Mouse (Mus musculus) Patski (cell line): ENCODE measurements around the gene Usp8. TPM values are rescaled to one million over a fixed set of nuclear protein-coding genes. Genes with fewer than 3 reads are reported as not detected.
A peak's percentile ranks its signal among the peaks of the same experiment; 100 is the strongest.

Experiments
- ATAC-seq: fragments of 100-300 bp; one replicate; pipeline ENCODE4 v1.8.0; 2021
- CTCF ChIA-PET: fragments of 350-600 bp; sonication (Branson Sonifier 250); formaldehyde crosslinking; loops from one replicate; lab custom pipeline; 2022; ENCODE audit warnings: inconsistent platforms; lab: Charles Lee
- POLR2A ChIA-PET: fragments of 350-600 bp; sonication (Branson Sonifier 250); formaldehyde crosslinking; loops from one replicate; lab custom pipeline; 2022; ENCODE audit warnings: antibody characterized with exemption, inconsistent platforms; lab: Charles Lee
- DNase-seq: peaks from one replicate; pipeline ENCODE4 v3.0.0-alpha.2; 2011; ENCODE audit warnings: low read depth, low spot score
- H3K27me3 ChIP-seq: fragments of 371-371 bp; one replicate; pipeline ENCODE4 v1.5.1; 2021
- CTCF ChIP-seq: fragments of 100-300 bp; IDR thresholded peaks from one replicate; pipeline ENCODE4 v1.5.1; 2021
- in situ Hi-C: fragments of 300-500 bp; cut with MboI; formaldehyde crosslinking; loops from 3 replicates; pipeline ENCODE4 v1.11.1; 2018; ENCODE audit warnings: low pct_unique_long_range_greater_than_20kb, mixed read lengths
- polyA plus RNA-seq: library from polyadenylated mRNA; unstranded; gene quantifications from one replicate; pipeline ENCODE4 v1.2.3, GENCODE M21; 2021

Usp8 gene
- polyA plus RNA-seq, 1 experiment from 2014 or later: 73.8 TPM

- H3K27me3 ChIP-seq: no peaks in the 10 kb centered on the region
- ChIA-PET CTCF (interaction anchor here (1.2 kb wide), 1 partner anchor 13 kb away, joined by 4 read pairs; no protein-coding TSS in a partner anchor), POLR2A (no interaction called here)
- ATAC-seq (no peak), DNase-seq (no peak)
- in situ Hi-C loops: no loop called here
- TF ChIP-seq CTCF: no peak
These were observed 68.8 kb downstream of the Usp8 start for GRCm38 (mm10) chr2:126775951-126776350.

- TF ChIP-seq CTCF: no peak
- ChIA-PET POLR2A (no interaction called here), CTCF (interaction anchor here (1.2 kb wide), 1 partner anchor 13 kb away, joined by 4 read pairs; no protein-coding TSS in a partner anchor)
- DNase-seq: no peak
- in situ Hi-C loops: no loop called here
- ATAC-seq: no peak
- no peaks in the 10 kb centered on the region for H3K27me3 ChIP-seq
These were observed 69.3 kb downstream of the Usp8 start for GRCm38 (mm10) chr2:126776416-126776815.

- no peak for DNase-seq
These were observed 71.7 kb downstream of the Usp8 start for GRCm38 (mm10) chr2:126778806-126779205.

GRCm38 (mm10) chr2:126780286-126780685 lies 73.2 kb downstream of the Usp8 start:
- DNase-seq (no peak), ATAC-seq (no peak)
- TF ChIP-seq CTCF: no peak
- POLR2A ChIA-PET: no interaction called here
- H3K27me3 ChIP-seq: no peaks in the 10 kb centered on the region
- CTCF ChIA-PET: interaction anchor here (3.4 kb wide), 1 partner anchor 13 kb away, joined by 12 read pairs; no protein-coding TSS in a partner anchor
- in situ Hi-C loops: loop anchor here (5.0 kb wide), 1 partner anchor 183 kb away; no protein-coding TSS in a partner anchor

More at GRCm38 (mm10) chr2:126778806-126779205, 71.7 kb downstream of the Usp8 start:
- TF ChIP-seq CTCF: no peak
- no peaks in the 10 kb centered on the region for H3K27me3 ChIP-seq
- POLR2A ChIA-PET: no interaction called here
- in situ Hi-C loops: no loop called here
- CTCF ChIA-PET: no interaction called here
- ATAC-seq: no peak

- DNase-seq (no peak), ATAC-seq (no peak)
- POLR2A ChIA-PET: no interaction called here
- no peak for TF ChIP-seq CTCF
- in situ Hi-C loops: loop anchor here (5.0 kb wide), 1 partner anchor 184 kb away; no protein-coding TSS in a partner anchor
- H3K27me3 ChIP-seq: no peaks in the 10 kb centered on the region
- CTCF ChIA-PET: interaction anchor here (1.2 to 3.4 kb wide), 5 partner anchors 9 to 185 kb away, joined by 3 to 12 read pairs (median 5); no protein-coding TSS in a partner anchor
These were observed 74.3 kb downstream of the Usp8 start for GRCm38 (mm10) chr2:126781478-126781877.

GRCm38 (mm10) chr2:126782433-126782832 lies 75.3 kb downstream of the Usp8 start:
- in situ Hi-C loops: loop anchor here (5.0 kb wide), 1 partner anchor 185 kb away; no protein-coding TSS in a partner anchor
- ChIA-PET POLR2A (no interaction called here), CTCF (interaction anchor here (1.0 to 3.4 kb wide), 6 partner anchors 8 to 186 kb away, joined by 3 to 12 read pairs (median 4); no protein-coding TSS in a partner anchor)
- DNase-seq (peak; percentile 13), ATAC-seq (no peak)
- H3K27me3 ChIP-seq: no peaks in the 10 kb centered on the region
- TF ChIP-seq CTCF: peak; percentile 76

GRCm38 (mm10) chr2:126783370-126783769 lies 76.2 kb downstream of the Usp8 start, which contains the start of gene Usp50:
Usp50 (minus strand) TSS chr2:126783470.
- no peak for DNase-seq
- ChIA-PET POLR2A (no interaction called here), CTCF (interaction anchor here (1.8 kb wide), 1 partner anchor 24 kb away, joined by 7 read pairs; no protein-coding TSS in a partner anchor)
- no peaks in the 10 kb centered on the region for H3K27me3 ChIP-seq
- no peak for ATAC-seq
- no peak for TF ChIP-seq CTCF
- in situ Hi-C loops: loop anchor here (5.0 kb wide), 1 partner anchor 186 kb away; no protein-coding TSS in a partner anchor

GRCm38 (mm10) chr2:126787721-126788342 lies 80.7 kb downstream of the Usp8 start:
- in situ Hi-C loops: no loop called here

GRCm38 (mm10) chr2:126792611-126793010 lies 85.5 kb downstream of the Usp8 start:
- POLR2A ChIA-PET: no interaction called here
- CTCF ChIA-PET: no interaction called here
- in situ Hi-C loops: no loop called here
- no peak for ATAC-seq
- no peaks in the 10 kb centered on the region for H3K27me3 ChIP-seq
- DNase-seq: no peak
- TF ChIP-seq CTCF: no peak

More at GRCm38 (mm10) chr2:126787721-126788342, 80.7 kb downstream of the Usp8 start:
- ChIA-PET CTCF (interaction anchor here (0.8 kb wide), 1 partner anchor 8 kb away, joined by 3 read pairs; no protein-coding TSS in a partner anchor), POLR2A (no interaction called here)
- ATAC-seq (no peak), DNase-seq (no peak)
- TF ChIP-seq CTCF: no peak
- H3K27me3 ChIP-seq: no peaks in the 10 kb centered on the region

GRCm38 (mm10) chr2:126795708-126796107 lies 88.6 kb downstream of the Usp8 start:
- ChIA-PET CTCF (interaction anchor here (0.8 to 2.8 kb wide), 6 partner anchors 8 to 250 kb away, joined by 3 to 12 read pairs (median 4); partner anchors contain the start of gene Ap4e1), POLR2A (no interaction called here)
- peak; percentile 42 for TF ChIP-seq CTCF
- ATAC-seq (no peak), DNase-seq (no peak)
- H3K27me3 ChIP-seq: no peaks in the 10 kb centered on the region
- in situ Hi-C loops: no loop called here
